Comparison of ENCODE assay signal across 13 mouse cellular contexts in the genomic region with DNA sequence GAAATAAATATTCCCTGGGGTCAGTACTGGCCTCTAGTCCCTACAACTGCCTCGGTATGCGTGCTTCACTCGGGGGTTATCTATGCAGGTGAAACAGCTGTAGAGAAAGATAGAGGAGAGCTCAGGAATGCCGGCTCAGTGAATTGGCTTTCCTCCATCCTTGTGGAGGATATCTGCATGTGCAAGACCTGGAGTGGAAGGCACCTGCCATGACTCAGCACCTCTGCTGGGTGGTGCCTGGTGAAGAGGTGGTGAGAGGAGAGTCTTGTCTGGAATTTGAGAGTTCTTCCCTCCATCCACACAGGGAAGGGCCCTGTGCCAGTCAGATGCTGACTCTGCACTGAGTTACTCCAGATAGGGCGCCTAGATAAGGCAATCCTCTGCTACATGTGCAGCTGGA.
DNase-seq lines count a peak whose midpoint lies in the region; ATAC-seq and TF ChIP-seq lines count a peak whose summit lies in the region.
"Had no signal": no experiment of that assay in that cellular context is flagged by ENCODE, and none has a peak within 500 bp of the region (broad histone marks: within the 10 kb centered on the region; RNA-seq: fewer than 3 reads in every experiment).

No protein-coding gene starts in this region.

- TF ChIP-seq POLR2A in bone marrow, adult 2 months (IDR thresholded peaks at IDR 0.05; ENCODE audit: borderline replicate concordance, control insufficient read depth, low read depth, low read length), result no peak

- H3K9ac ChIP-seq in liver, embryonic 12.5 days, result peak overlapping the region; percentile 22
- no peak overlapping the region for H3K9ac ChIP-seq in hindbrain, embryonic 11.5 days (ENCODE audit: low read depth, low read length)
- H3K9ac ChIP-seq: lung, embryonic 15.5 days had no signal

- peaks cover 9% of the 10 kb centered on the region for H3K27me3 ChIP-seq in liver, embryonic 12.5 days (replicated peaks)
- no peaks in the 10 kb centered on the region; the same call in 1 of the 2 replicates for H3K27me3 ChIP-seq in hindbrain, embryonic 11.5 days (ENCODE audit: control insufficient read depth, insufficient read depth, low read length)
- H3K27me3 ChIP-seq: lung, embryonic 15.5 days had no signal

- no peaks in the 10 kb centered on the region for H3K9me3 ChIP-seq in liver, embryonic 12.5 days (replicated peaks)
- H3K9me3 ChIP-seq in hindbrain, embryonic 11.5 days (ENCODE audit: control insufficient read depth, low read length), result no peaks in the 10 kb centered on the region
- H3K9me3 ChIP-seq: lung, embryonic 15.5 days had no signal

- no peaks in the 10 kb centered on the region; the same call in 1 of the 2 replicates for H3K4me1 ChIP-seq in bone marrow, adult 2 months (ENCODE audit: control insufficient read depth, insufficient read depth, low read length)
- peaks cover 22% of the 10 kb centered on the region for H3K4me1 ChIP-seq in liver, embryonic 12.5 days
- no peaks in the 10 kb centered on the region for H3K4me1 ChIP-seq in hindbrain, embryonic 11.5 days (replicated peaks; ENCODE audit: control insufficient read depth, insufficient read depth, low read length)
- H3K4me1 ChIP-seq: lung, embryonic 15.5 days had no signal

- peak; percentile 60 for DNase-seq in heart, adult 11 months
- DNase-seq in heart, postnatal 36 days, result no peak
- peak; percentile 33 to 43 for DNase-seq in spleen, postnatal 14 days (ENCODE audit: low spot score in 2 of 2)
- DNase-seq in B cell, adult 2 months, result no peak
- no peak for DNase-seq in hindbrain, embryonic 11.5 days (ENCODE audit: low spot score)
- DNase-seq: cerebellum, postnatal 36 days; thymus, postnatal 25 days had no signal

- peak overlapping the region; percentile 42 for H3K27ac ChIP-seq in bone marrow, adult 2 months (ENCODE audit: control insufficient read depth, insufficient read depth, low read depth, low read length, poor library complexity)
- peak overlapping the region; percentile 77 for H3K27ac ChIP-seq in liver, embryonic 12.5 days
- H3K27ac ChIP-seq in hindbrain, embryonic 11.5 days (ENCODE audit: low read depth, low read length), result no peak overlapping the region
- H3K27ac ChIP-seq: heart, adult 2 months; lung, embryonic 15.5 days had no signal

- no peaks in the 10 kb centered on the region for H3K36me3 ChIP-seq in liver, embryonic 12.5 days
- no peaks in the 10 kb centered on the region for H3K36me3 ChIP-seq in hindbrain, embryonic 11.5 days (ENCODE audit: control insufficient read depth, insufficient read depth, low read length)
- H3K36me3 ChIP-seq: lung, embryonic 15.5 days had no signal

- peak overlapping the region; percentile 40 for H3K4me2 ChIP-seq in liver, embryonic 12.5 days
- H3K4me2 ChIP-seq in hindbrain, embryonic 11.5 days (replicated peaks; ENCODE audit: low read depth, low read length), result no peak overlapping the region
- H3K4me2 ChIP-seq: lung, embryonic 15.5 days had no signal

- 56% methylated on average over 5 of the region's 5 CpGs for whole genome bisulfite sequencing in bone marrow, adult 2 months
- WGBS in liver, embryonic 12.5 days (ENCODE audit: insufficient replicate concordance), result 29% methylated on average over 5 of the region's 5 CpGs
- WGBS in hindbrain, embryonic 11.5 days, result 84% methylated on average over 5 of the region's 5 CpGs

- no peak for TF ChIP-seq CTCF in bone marrow, adult 2 months (IDR thresholded peaks at IDR 0.05; ENCODE audit: control insufficient read depth, insufficient read depth, low read length)

- no peak overlapping the region for H3K4me3 ChIP-seq in bone marrow, adult 2 months (replicated peaks; ENCODE audit: control insufficient read depth, low read depth, low read length)
- H3K4me3 ChIP-seq in liver, embryonic 12.5 days, result no peak overlapping the region
- no peak overlapping the region for H3K4me3 ChIP-seq in hindbrain, embryonic 11.5 days (ENCODE audit: low read depth, low read length)
- H3K4me3 ChIP-seq: heart, adult 2 months; lung, embryonic 15.5 days had no signal

- intact Hi-C loops in heart, postnatal 36 days (cut with DNase I), result no loop called here

- ATAC-seq in liver, embryonic 12.5 days, result peak; percentile 95
- ATAC-seq in granulocyte monocyte progenitor cell, adult 5-6 weeks (replicated peaks; ENCODE audit: poor library complexity, severe bottlenecking), result no peak
- no peak for ATAC-seq in hindbrain, embryonic 11.5 days (ENCODE audit: low FRiP score)
- ATAC-seq: intestine, postnatal 0 days had no signal

Comparison
In these comparisons a context has a peak if more than half of its experiments do, and no peak if none do; other contexts are left out.
1. DNase-seq: peak in heart, adult 11 months (single experiment) and spleen, postnatal 14 days (2 of 2); none in heart, postnatal 36 days (0 of 2), B cell, adult 2 months (0 of 2) and hindbrain, embryonic 11.5 days (single experiment).